Mouse (Mus musculus) bone marrow, adult 2 months (tissue): ENCODE results near the gene Ccdc47. TPM values are rescaled to one million over a fixed set of nuclear protein-coding genes. Genes with fewer than 3 reads are reported as not detected.

Experiments
- H3K27ac ChIP-seq: fragments of 200-500 bp; 2 replicates; pipeline ENCODE4 v1.5.1; 2012; ENCODE audit warnings: low read depth, mild to moderate bottlenecking, control low read depth, inconsistent platforms, low read length; ENCODE audit not compliant: control insufficient read depth, poor library complexity, insufficient read depth
- H3K4me1 ChIP-seq: fragments of 200-500 bp; 2 replicates; pipeline ENCODE4 v1.6.1; 2011; ENCODE audit warnings: low read length; ENCODE audit not compliant: control insufficient read depth, insufficient read depth
- H3K4me3 ChIP-seq: fragments of 200-500 bp; replicated peaks from 2 replicates; pipeline ENCODE3; 2011; ENCODE audit warnings: mild to moderate bottlenecking, low read depth, low read length, control low read depth; ENCODE audit not compliant: control insufficient read depth
- CTCF ChIP-seq: fragments of 200-500 bp; IDR thresholded peaks from 2 replicates; pipeline ENCODE4 v1.5.1; 2011; ENCODE audit warnings: low read length, control low read depth; ENCODE audit not compliant: control insufficient read depth, insufficient read depth
- POLR2A ChIP-seq: fragments of 200-500 bp; IDR thresholded peaks from 2 replicates; pipeline ENCODE4 v1.6.1; 2011; ENCODE audit warnings: low read depth, mild to moderate bottlenecking, control low read depth, low read length, borderline replicate concordance; ENCODE audit not compliant: control insufficient read depth
- whole genome bisulfite sequencing: fragments of 180-500 bp; shearing (Covaris S2); methylation state at CpG from one replicate; pipeline ENCODE4 v1.1.7; 2018; 5-methylcytosine and 5-hydroxymethylcytosine counted together
- polyA plus RNA-seq: library from polyadenylated mRNA; stranded (reverse); fragments of >200 nt; gene quantifications from 2 replicates; pipeline ENCODE4 v1.2.4, GENCODE M21; 2011; ENCODE audit warnings: low replicate concordance; ENCODE audit not compliant: missing spikeins, insufficient read depth, insufficient read length

The Ccdc47 gene
- polyA plus RNA-seq, 1 experiment = 27.9 TPM

DNA sequence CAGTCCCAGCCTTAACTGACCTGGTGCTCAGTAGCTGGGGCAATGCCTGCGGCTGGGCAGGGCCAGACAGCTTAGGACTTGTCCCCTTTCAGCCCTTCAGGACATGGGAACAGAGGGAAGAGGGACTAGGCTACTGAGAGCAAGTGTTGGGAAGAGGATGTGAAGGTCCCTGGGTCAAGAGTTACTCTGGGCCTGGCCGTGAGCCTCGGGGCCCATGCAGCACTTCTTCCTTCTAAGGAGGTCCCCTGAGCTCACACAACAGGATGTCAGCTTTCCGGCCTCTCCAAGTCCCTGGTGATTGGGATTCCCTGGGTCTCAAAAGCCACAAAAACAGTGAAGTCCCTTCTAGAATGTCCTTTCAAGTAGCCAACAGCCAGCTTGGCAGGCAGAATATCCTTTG is 52.6 kb downstream of the Ccdc47 start:
- 57% methylated on average over 4 of the region's 4 CpGs for WGBS

DNA sequence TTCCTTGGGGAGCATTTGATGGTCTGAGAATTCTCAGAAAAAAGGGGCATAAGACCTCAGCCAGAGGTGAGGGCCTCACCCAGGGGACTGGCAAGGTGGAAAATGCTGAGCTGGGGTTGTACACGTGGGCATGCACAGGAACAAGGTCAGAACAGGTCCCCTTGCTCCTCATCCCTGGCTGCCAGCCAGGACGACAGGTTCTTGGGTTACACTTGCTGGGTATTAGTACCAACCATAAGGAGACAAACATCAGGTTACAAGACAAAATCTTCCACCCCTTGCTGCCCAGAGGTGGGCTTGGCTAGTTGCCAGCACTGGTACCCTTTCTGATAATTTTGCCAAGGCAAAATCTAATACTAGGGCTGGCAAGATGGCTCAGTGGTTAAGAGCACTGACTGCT is 53.9 kb downstream of the Ccdc47 start:
- Histone ChIP-seq H3K4me3 (no peak overlapping the region), H3K27ac (no peak overlapping the region), H3K4me1 (peaks cover 5% of the 10 kb centered on the region)
- 75% methylated on average over 2 of the region's 2 CpGs for WGBS
- TF ChIP-seq POLR2A (no peak), CTCF (no peak)

More for the DNA sequence above, 52.6 kb downstream of the Ccdc47 start:
- peaks cover 9% of the 10 kb centered on the region for H3K4me1 ChIP-seq
- TF ChIP-seq CTCF (no peak), POLR2A (no peak)
- H3K27ac ChIP-seq = peak overlapping the region; percentile 31; the same call in 1 of the 2 replicates
- H3K4me3 ChIP-seq = no peak overlapping the region

DNA sequence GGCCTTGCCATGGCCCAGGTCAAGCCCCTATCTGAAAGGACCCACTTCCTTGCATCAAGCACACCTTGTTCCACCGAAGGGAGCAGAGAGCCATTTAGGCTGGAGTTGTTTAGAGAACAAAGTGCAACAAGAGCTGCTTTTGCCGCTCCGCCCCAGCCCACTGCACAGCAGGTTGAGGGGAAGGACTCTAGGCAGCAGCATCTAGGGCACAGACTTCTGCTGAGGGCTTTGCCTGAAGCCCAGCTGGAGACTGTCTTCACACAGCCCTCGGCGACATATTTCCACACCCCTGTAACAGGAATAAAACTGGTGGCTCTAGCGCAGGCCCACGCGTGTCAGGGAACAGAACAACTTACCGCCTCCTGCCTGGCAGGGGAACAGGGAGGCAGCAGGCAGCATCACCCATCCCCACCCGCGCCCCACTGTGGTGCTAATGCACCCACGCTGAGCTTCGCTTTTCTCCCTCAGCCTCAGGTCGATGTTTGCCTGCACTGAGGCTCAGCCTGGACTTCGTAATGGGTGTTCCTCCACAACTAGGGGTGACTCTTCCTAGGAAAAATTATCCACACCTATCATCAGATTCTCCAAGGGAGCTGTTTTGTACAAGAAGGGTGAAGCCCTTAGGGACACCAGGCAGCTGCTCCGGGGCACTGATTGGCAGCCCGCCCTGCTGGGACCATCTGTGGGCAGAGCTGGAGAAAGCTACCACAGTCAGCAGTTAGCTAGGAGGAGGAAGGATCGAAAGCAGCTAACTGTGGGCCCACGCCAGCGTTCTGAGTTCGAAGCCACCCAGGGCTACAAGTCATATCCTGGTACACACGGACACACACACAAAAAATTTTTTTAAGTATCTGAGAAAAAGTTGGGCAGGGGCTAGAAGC is 55.1 kb downstream of the Ccdc47 start, which contains the start of the genes Gm10840 and Limd2:
Gene Gm10840, plus strand, starts transcription at position 10 of the 881 bp plus-strand sequence.
Gene Limd2, minus strand, starts transcription at position 20 of the 881 bp plus-strand sequence.
- 19% methylated on average over 22 of the region's 22 CpGs for WGBS
- peak; percentile 52; the same call in 1 of the 2 replicates for TF ChIP-seq POLR2A
- TF ChIP-seq CTCF = no peak
- H3K4me1 ChIP-seq = peaks cover 8% of the 10 kb centered on the region
- peak within 1 kb of the TSS; percentile 93 for H3K4me3 ChIP-seq
- peak within 1 kb of the TSS; percentile 99 for H3K27ac ChIP-seq

DNA sequence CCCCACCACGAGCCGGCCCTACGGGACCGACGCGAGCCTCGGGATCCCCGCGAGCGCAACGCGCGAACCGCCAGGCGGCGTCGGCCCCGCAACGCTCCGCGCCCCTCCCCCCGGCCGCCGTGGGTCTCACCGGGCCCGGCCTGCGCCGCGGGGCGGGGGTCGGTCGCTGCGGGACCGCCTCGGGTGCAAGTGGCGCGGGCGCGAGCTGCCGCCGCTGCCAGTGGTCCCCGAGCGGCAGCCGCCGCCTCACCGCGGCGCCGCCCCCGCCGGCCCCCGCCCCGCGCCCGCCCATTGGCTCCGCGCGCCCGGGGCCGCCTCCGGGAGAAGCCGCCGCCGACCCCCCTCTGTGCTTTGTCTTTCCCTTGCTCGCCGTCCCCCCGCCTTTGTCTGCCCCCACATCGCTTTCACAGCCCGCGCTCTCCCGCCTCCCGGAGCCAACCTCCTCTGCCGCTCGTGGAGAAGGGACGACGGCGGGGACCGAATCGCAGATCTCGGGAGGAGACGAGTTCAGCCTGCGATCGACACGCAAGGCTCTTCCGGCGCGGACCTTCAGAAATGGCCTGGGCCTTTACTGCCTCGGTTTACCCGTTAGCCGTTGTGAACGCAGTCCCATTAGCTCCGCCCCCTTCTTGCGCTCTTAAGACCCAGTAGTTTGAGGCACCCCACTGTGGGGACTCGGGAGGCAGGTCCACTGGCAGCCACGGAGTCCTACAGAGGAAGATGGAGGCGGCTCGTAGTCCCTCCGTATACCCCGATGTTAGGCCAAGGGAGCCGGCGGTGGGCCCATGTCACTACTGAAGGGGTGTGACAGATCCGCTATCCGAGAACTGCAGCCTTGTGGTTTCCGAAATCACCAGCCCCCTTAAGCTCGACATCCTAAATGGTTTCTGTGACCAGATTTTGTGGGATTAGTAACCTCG is 56.0 kb downstream of the Ccdc47 start:
- peaks cover 6% of the 10 kb centered on the region for H3K4me1 ChIP-seq
- TF ChIP-seq CTCF (no peak; the same call in 1 of the 2 replicates), POLR2A (peak; percentile 55; the same call in 1 of the 2 replicates)
- H3K4me3 ChIP-seq = peak overlapping the region; percentile 93
- H3K27ac ChIP-seq = peak overlapping the region; percentile 99
- 2% methylated on average over 106 of the region's 106 CpGs for WGBS

DNA sequence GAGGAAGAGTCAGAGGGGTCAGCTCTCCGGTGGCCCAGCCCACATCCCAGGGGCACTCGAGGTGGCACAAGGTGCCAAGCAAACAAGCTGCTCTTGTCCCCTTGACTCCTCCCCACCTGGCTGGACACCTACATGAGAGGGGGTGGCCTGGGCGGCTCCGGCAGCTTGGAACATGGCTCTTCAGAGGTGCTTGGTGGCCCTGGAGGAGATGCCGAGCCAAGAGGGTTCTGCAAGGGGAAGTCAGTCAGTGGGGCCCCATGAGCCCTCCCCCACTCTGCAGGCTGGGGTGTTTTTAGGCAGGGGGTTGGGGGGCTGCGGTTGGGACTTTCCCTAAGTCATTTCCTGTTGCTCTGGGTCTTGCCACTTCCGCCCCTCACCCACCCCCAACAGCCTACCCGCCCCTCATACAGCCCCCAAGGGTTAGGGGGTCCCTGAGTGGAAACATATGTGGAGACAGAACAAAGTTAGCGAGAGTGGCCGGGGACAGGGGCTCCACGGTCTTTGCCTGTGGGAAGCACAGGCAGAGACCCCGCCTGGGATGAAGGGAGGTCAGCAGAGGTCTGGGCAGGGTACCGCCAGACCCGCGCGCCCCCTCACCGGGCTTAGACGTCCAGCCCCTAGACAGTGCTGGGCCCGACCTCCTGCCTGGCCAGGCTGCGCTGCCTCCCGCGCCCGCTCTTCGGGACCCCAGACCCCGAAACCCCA is 56.8 kb downstream of the Ccdc47 start:
- Histone ChIP-seq H3K4me1 (peaks cover 6% of the 10 kb centered on the region), H3K27ac (peak overlapping the region; percentile 99)
- WGBS = under 1% methylated on average over 25 of the region's 25 CpGs

DNA sequence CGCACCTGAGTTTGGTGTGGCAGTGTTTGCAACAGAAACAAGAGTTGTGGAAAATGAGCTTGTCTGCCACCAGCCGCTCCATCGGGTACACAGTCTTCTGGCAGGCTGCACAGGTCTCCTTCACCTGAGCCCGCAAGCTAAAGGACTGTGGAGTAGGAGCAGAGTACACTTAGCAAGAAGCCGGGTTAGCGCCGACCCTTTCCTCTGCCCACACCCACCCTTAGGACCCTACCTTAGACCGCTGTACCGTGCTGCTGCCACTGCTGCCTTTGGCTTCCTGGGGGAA is 57.3 kb downstream of the Ccdc47 start:
- Histone ChIP-seq H3K27ac (peak overlapping the region; percentile 99), H3K4me3 (peak overlapping the region; percentile 93), H3K4me1 (peaks cover 6% of the 10 kb centered on the region)
- TF ChIP-seq POLR2A = no peak
- TF ChIP-seq CTCF = no peak
- WGBS = 4% methylated on average over 9 of the region's 9 CpGs

More for the DNA sequence above, 56.8 kb downstream of the Ccdc47 start:
- peak overlapping the region; percentile 93 for H3K4me3 ChIP-seq
- TF ChIP-seq POLR2A (peak; percentile 66; the same call in 1 of the 2 replicates), CTCF (no peak)

DNA sequence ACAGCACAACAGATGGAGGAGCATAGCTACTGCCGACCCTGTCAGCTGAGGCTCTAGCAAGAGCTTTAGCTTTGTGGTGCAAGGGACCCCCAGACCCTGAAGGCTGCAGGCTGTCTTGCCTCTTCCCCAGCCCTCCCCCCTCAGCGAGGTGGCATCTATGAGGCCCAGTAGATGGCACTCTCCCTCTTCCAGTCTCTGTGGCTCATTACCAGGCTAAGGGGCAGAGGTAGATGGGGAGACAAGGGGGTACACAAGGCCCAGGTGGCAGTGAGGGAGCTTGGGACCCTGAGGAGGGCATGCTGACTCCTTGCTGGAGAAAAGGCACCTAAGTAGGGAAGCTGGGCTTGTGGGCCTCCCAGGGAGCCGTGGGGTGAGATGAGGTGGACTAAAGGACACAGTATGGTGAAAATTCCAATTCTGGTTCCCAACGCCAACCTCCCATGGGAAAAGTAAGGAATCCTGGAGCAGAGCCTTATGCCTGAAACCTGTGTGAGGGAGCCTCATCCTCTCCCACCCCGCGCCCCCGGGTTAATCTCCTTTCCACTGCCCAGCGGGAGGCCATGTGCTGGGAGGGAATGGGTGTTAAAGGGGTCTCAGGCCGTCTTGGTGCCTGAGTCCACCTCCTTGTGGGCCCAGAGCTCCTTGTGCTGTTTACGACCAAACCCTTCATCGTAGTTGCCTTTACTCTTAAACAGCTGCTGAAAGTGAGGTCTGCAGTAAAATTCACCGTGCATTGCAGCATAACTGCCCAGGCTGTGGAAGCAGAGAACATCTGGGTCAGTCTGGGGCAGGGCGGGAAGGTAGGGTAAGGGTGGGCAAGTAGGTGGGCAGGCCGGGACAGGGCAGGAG is 57.8 kb downstream of the Ccdc47 start:
- TF ChIP-seq POLR2A (no peak), CTCF (peak; percentile 79)
- 17% methylated on average over 14 of the region's 14 CpGs for WGBS
- H3K27ac ChIP-seq = peak overlapping the region; percentile 99
- H3K4me3 ChIP-seq = peak overlapping the region; percentile 93
- peaks cover 6% of the 10 kb centered on the region for H3K4me1 ChIP-seq

DNA sequence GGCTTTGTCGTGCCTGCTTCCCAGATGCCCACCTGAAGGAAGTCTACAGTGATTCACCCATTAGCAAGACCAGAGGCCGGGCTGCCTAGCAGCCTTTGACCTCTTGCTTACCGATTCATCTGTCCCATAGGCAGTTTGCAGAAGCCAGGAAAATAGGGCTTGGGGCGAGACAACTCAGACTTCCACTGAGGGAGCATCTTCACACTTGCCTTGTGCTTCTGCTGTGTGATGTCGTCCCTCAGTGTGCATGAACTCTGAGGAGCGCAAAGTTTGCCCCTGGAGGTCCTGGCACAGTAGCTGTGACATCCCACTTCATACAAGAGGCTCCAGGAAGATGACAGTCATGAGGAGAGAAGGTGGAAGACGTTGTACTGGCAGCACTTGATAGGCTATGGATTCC is 59.0 kb downstream of the Ccdc47 start:
- 76% methylated on average over 7 of the region's 7 CpGs for WGBS
- H3K4me1 ChIP-seq = peaks cover 6% of the 10 kb centered on the region
- peak overlapping the region; percentile 7 for H3K4me3 ChIP-seq
- H3K27ac ChIP-seq = no peak overlapping the region
- no peak for TF ChIP-seq POLR2A
- no peak for TF ChIP-seq CTCF
